Mouse (Mus musculus): Measurements from ENCODE around the gene Nop10. TPM values are rescaled to one million over a fixed set of nuclear protein-coding genes. Genes with fewer than 3 reads are reported as not detected.

Gene Nop10
- polyA plus RNA-seq, 2 experiments = 93.1 to 166 TPM

- peaks cover 5 to 6% of the 10 kb centered on the region in 2 experiments; a peak in 3 of 4 replicates for H3K4me1 ChIP-seq (replicated peaks; ENCODE audit: control insufficient read depth in 2 of 2, insufficient read depth in 2 of 2, low read length in 1 of 2)
- no peak overlapping the region for H3K4me3 ChIP-seq (ENCODE audit: insufficient read depth in 1 of 2, low read depth in 2 of 2, low read length in 2 of 2)
- TF ChIP-seq CTCF (IDR thresholded peaks at IDR 0.05; ENCODE audit: low read depth) = no peak
- H3K9ac ChIP-seq (replicated peaks) = no peak overlapping the region
- DNase-seq (ENCODE audit: low read depth in 3 of 3, low spot score in 3 of 3) (no peak), ATAC-seq (ENCODE audit: insufficient read depth) (no peak)
- no peaks in the 10 kb centered on the region for H3K36me3 ChIP-seq (replicated peaks; ENCODE audit: control insufficient read depth, insufficient read depth, low read depth)
- 85% methylated on average over 3 of the region's 3 CpGs for WGBS (ENCODE audit: insufficient replicate concordance)
- no peak overlapping the region for H3K27ac ChIP-seq
- no peak overlapping the region for H3K4me2 ChIP-seq (ENCODE audit: low read depth)
- H3K9me3 ChIP-seq (ENCODE audit: control insufficient read depth, low read length) = no peaks in the 10 kb centered on the region
- no peaks in the 10 kb centered on the region for H3K27me3 ChIP-seq (ENCODE audit: control insufficient read depth, insufficient read depth, low read length)
Measured at GRCm38 (mm10) chr2:112289507-112289906, 27.8 kb downstream of the Nop10 start.

- Histone ChIP-seq H3K4me3 (ENCODE audit: insufficient read depth in 1 of 2, low read depth in 2 of 2, low read length in 2 of 2) (no peak overlapping the region), H3K4me1 (replicated peaks; ENCODE audit: control insufficient read depth in 2 of 2, insufficient read depth in 2 of 2, low read length in 1 of 2) (no peaks in the 10 kb centered on the region), H3K36me3 (replicated peaks; ENCODE audit: control insufficient read depth, insufficient read depth, low read depth) (no peaks in the 10 kb centered on the region), H3K27me3 (ENCODE audit: control insufficient read depth, insufficient read depth, low read length) (no peaks in the 10 kb centered on the region), H3K9me3 (ENCODE audit: control insufficient read depth, low read length) (no peaks in the 10 kb centered on the region), H3K27ac (no peak overlapping the region), H3K4me2 (ENCODE audit: low read depth) (no peak overlapping the region), H3K9ac (replicated peaks) (no peak overlapping the region)
- 80% methylated on average over 2 of the region's 2 CpGs for WGBS (ENCODE audit: insufficient replicate concordance)
- DNase-seq (ENCODE audit: low read depth in 3 of 3, low spot score in 3 of 3) (no peak), ATAC-seq (ENCODE audit: insufficient read depth) (no peak)
- no peak for TF ChIP-seq CTCF (IDR thresholded peaks at IDR 0.05; ENCODE audit: low read depth)
- no peak for TF ChIP-seq EP300 (IDR thresholded peaks at IDR 0.05; ENCODE audit: low read depth)
Measured at GRCm38 (mm10) chr2:112292823-112293222, 31.1 kb downstream of the Nop10 start.

- Histone ChIP-seq H3K27me3 (ENCODE audit: control insufficient read depth, insufficient read depth, low read length) (no peaks in the 10 kb centered on the region), H3K36me3 (replicated peaks; ENCODE audit: control insufficient read depth, insufficient read depth, low read depth) (no peaks in the 10 kb centered on the region), H3K27ac (no peak overlapping the region), H3K4me2 (ENCODE audit: low read depth) (no peak overlapping the region), H3K4me1 (replicated peaks; ENCODE audit: control insufficient read depth in 2 of 2, insufficient read depth in 2 of 2, low read length in 1 of 2) (no peaks in the 10 kb centered on the region), H3K9me3 (ENCODE audit: control insufficient read depth, low read length) (no peaks in the 10 kb centered on the region), H3K4me3 (ENCODE audit: insufficient read depth in 1 of 2, low read depth in 2 of 2, low read length in 2 of 2) (no peak overlapping the region), H3K9ac (replicated peaks) (no peak overlapping the region)
- TF ChIP-seq CTCF (IDR thresholded peaks at IDR 0.05; ENCODE audit: low read depth) = no peak
- no peak for TF ChIP-seq EP300 (IDR thresholded peaks at IDR 0.05; ENCODE audit: low read depth)
- ATAC-seq (ENCODE audit: insufficient read depth) = no peak
- DNase-seq (ENCODE audit: low read depth in 3 of 3, low spot score in 3 of 3) = no peak
- WGBS (ENCODE audit: insufficient replicate concordance) = 71% methylated on average over 3 of the region's 3 CpGs
Measured at GRCm38 (mm10) chr2:112296211-112296610, 34.5 kb downstream of the Nop10 start.

GRCm38 (mm10) chr2:112298221-112298620 lies 36.5 kb downstream of the Nop10 start:
- H3K27ac ChIP-seq = no peak overlapping the region
- no peak overlapping the region for H3K9ac ChIP-seq (replicated peaks)
- ATAC-seq (ENCODE audit: insufficient read depth) (no peak), DNase-seq (ENCODE audit: low read depth in 3 of 3, low spot score in 3 of 3) (no peak)
- 81% methylated on average over 4 of the region's 4 CpGs for WGBS (ENCODE audit: insufficient replicate concordance)
- no peak overlapping the region for H3K4me2 ChIP-seq (ENCODE audit: low read depth)
- no peaks in the 10 kb centered on the region for H3K27me3 ChIP-seq (ENCODE audit: control insufficient read depth, insufficient read depth, low read length)
- no peaks in the 10 kb centered on the region for H3K36me3 ChIP-seq (replicated peaks; ENCODE audit: control insufficient read depth, insufficient read depth, low read depth)
- no peaks in the 10 kb centered on the region for H3K9me3 ChIP-seq (ENCODE audit: control insufficient read depth, low read length)
- TF ChIP-seq CTCF (IDR thresholded peaks at IDR 0.05; ENCODE audit: low read depth) (no peak), EP300 (IDR thresholded peaks at IDR 0.05; ENCODE audit: low read depth) (no peak)
- no peak overlapping the region for H3K4me3 ChIP-seq (ENCODE audit: insufficient read depth in 1 of 2, low read depth in 2 of 2, low read length in 2 of 2)
- H3K4me1 ChIP-seq (replicated peaks; ENCODE audit: control insufficient read depth in 2 of 2, insufficient read depth in 2 of 2, low read length in 1 of 2) = no peaks in the 10 kb centered on the region

- Histone ChIP-seq H3K9ac (replicated peaks) (no peak overlapping the region), H3K36me3 (replicated peaks; ENCODE audit: control insufficient read depth, insufficient read depth, low read depth) (no peaks in the 10 kb centered on the region), H3K4me3 (ENCODE audit: insufficient read depth in 1 of 2, low read depth in 2 of 2, low read length in 2 of 2) (no peak overlapping the region), H3K27me3 (ENCODE audit: control insufficient read depth, insufficient read depth, low read length) (no peaks in the 10 kb centered on the region), H3K4me1 (replicated peaks; ENCODE audit: control insufficient read depth in 2 of 2, insufficient read depth in 2 of 2, low read length in 1 of 2) (peaks cover 0 to 5% of the 10 kb centered on the region in 2 experiments; a peak in 1 of 4 replicates), H3K27ac (no peak overlapping the region), H3K9me3 (ENCODE audit: control insufficient read depth, low read length) (no peaks in the 10 kb centered on the region), H3K4me2 (ENCODE audit: low read depth) (no peak overlapping the region)
- WGBS (ENCODE audit: insufficient replicate concordance) = 65% methylated on average over 3 of the region's 3 CpGs
- ATAC-seq (ENCODE audit: insufficient read depth) (no peak), DNase-seq (ENCODE audit: low read depth in 3 of 3, low spot score in 3 of 3) (no peak)
- TF ChIP-seq EP300 (IDR thresholded peaks at IDR 0.05; ENCODE audit: low read depth) = no peak
- TF ChIP-seq CTCF (IDR thresholded peaks at IDR 0.05; ENCODE audit: low read depth) = no peak
Measured at GRCm38 (mm10) chr2:112308671-112309070, 46.9 kb downstream of the Nop10 start.
